Mouse (Mus musculus): Measurements from ENCODE around the gene Col16a1. TPM values are rescaled to one million over a fixed set of nuclear protein-coding genes. Genes with fewer than 3 reads are reported as not detected.

Gene Col16a1
- polyA plus RNA-seq (2014; fragmentation: Nextera tagmentation; extraction: Ambion mirVana): 5.6 and 8.9 TPM in 2 replicates

- peak; percentile 80 for ATAC-seq (replicated peaks; ENCODE audit: insufficient number of reproducible peaks, low FRiP score, low TSS enrichment, low read depth)
- Histone ChIP-seq H3K4me3 (ENCODE audit: low read depth, low read length) (peak within 1 kb of the TSS; percentile 41), H3K36me3 (replicated peaks; ENCODE audit: control insufficient read depth, insufficient read depth, low read depth, low read length) (no peaks in the 10 kb centered on the region), H3K27me3 (ENCODE audit: control insufficient read depth, insufficient read depth, low read length) (no peaks in the 10 kb centered on the region), H3K27ac (replicated peaks; ENCODE audit: low read depth, low read length) (peak within 1 kb of the TSS; percentile 90), H3K9me3 (replicated peaks; ENCODE audit: control insufficient read depth, low read length) (no peaks in the 10 kb centered on the region), H3K9ac (replicated peaks; ENCODE audit: low read length) (peak within 1 kb of the TSS; percentile 73), H3K4me1 (ENCODE audit: control insufficient read depth, insufficient read depth, low read length) (peaks cover 7% of the 10 kb centered on the region), H3K4me2 (ENCODE audit: low read depth, low read length) (peak within 1 kb of the TSS; percentile 91)
- peak; percentile 94 for DNase-seq (ENCODE audit: low spot score)
- 2% methylated on average over 43 of the region's 46 CpGs for WGBS
These were observed at the start of gene Col16a1 for GRCm38 (mm10) chr4:130047331-130048202. Col16a1 (plus strand) TSS chr4:130047840.

DNA sequence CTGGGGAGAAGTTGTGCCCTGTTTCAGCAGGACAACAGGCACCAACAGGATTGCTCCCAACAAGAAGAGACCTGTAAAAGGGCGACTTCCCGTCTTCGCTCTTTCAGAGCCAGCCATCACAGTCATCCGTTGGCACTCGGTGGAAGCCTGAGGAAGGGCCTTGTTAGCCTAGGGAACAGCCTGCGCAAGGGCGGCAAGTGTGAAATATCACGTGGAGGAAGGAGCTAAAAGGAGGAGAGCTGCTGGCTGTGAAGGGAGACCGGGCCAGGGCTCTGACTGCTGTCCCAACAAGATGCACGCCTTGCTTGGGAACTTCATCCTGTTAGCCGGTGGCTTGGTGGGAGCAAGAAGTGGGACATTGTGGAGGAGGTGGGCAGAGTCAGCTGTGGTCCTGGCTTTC is 49.5 kb upstream of the Col16a1 start:
- Histone ChIP-seq H3K4me1 (ENCODE audit: control insufficient read depth, insufficient read depth, low read length) (no peaks in the 10 kb centered on the region; the same call in 1 of the 2 replicates), H3K36me3 (replicated peaks; ENCODE audit: control insufficient read depth, insufficient read depth, low read depth, low read length) (no peaks in the 10 kb centered on the region), H3K4me2 (ENCODE audit: low read depth, low read length) (no peak overlapping the region), H3K27ac (replicated peaks; ENCODE audit: low read depth, low read length) (no peak overlapping the region), H3K4me3 (ENCODE audit: low read depth, low read length) (no peak overlapping the region), H3K9ac (replicated peaks; ENCODE audit: low read length) (no peak overlapping the region), H3K9me3 (replicated peaks; ENCODE audit: control insufficient read depth, low read length) (no peaks in the 10 kb centered on the region), H3K27me3 (ENCODE audit: control insufficient read depth, insufficient read depth, low read length) (no peaks in the 10 kb centered on the region)
- no peak for DNase-seq (ENCODE audit: low spot score)
- WGBS: 62% methylated on average over 11 of the region's 11 CpGs
- ATAC-seq (replicated peaks; ENCODE audit: insufficient number of reproducible peaks, low FRiP score, low TSS enrichment, low read depth): no peak

DNA sequence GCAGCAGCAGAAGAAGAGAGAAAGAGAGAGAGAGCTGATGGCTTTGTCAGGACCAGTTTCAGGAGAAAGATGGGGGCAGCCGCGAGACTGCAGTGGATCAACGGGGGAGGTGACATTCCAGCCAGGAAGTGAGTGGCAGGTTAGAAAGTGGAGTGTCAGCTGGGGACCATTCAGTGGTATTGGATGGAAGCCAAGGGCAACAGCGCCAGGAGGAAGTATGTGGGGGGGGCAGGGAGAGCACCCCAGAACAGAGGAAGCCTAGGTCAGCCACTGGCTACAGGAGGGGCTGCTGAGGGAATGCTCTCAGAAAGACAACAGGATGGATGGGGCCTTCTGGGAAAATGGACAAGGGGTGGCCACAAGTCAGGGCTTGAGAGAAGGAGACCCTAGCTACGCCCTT is 45.9 kb upstream of the Col16a1 start:
- ATAC-seq (replicated peaks; ENCODE audit: insufficient number of reproducible peaks, low FRiP score, low TSS enrichment, low read depth) (no peak), DNase-seq (ENCODE audit: low spot score) (no peak)
- H3K4me1 ChIP-seq (ENCODE audit: control insufficient read depth, insufficient read depth, low read length): no peaks in the 10 kb centered on the region; the same call in 1 of the 2 replicates
- H3K36me3 ChIP-seq (replicated peaks; ENCODE audit: control insufficient read depth, insufficient read depth, low read depth, low read length): no peaks in the 10 kb centered on the region
- 59% methylated on average over 5 of the region's 5 CpGs for WGBS
- no peaks in the 10 kb centered on the region for H3K9me3 ChIP-seq (replicated peaks; ENCODE audit: control insufficient read depth, low read length)
- no peak overlapping the region for H3K4me3 ChIP-seq (ENCODE audit: low read depth, low read length)
- no peak overlapping the region for H3K4me2 ChIP-seq (ENCODE audit: low read depth, low read length)
- H3K27me3 ChIP-seq (ENCODE audit: control insufficient read depth, insufficient read depth, low read length): no peaks in the 10 kb centered on the region; the same call in 1 of the 2 replicates
- H3K27ac ChIP-seq (replicated peaks; ENCODE audit: low read depth, low read length): no peak overlapping the region
- no peak overlapping the region for H3K9ac ChIP-seq (replicated peaks; ENCODE audit: low read length)

DNA sequence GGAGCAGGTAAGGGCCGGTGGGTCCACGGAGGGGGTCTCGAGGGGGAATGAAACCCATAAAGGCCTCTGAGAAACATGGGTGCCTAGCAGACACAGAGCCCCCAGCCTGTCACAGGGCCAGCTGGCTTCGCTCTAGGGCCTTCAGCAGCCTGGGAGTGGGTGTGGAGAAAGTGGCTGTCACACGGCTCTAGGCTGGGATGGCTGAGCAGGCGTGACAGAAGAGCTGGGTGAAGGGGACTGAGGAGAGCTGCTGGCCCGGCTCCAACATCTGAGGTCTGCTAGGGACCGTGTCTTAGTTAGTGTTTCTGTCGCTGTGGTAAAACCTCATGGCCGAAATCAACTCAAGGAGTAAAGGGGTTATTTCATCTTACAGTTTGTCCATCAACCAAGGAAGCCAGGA is 45.5 kb upstream of the Col16a1 start:
- no peak overlapping the region for H3K27ac ChIP-seq (replicated peaks; ENCODE audit: low read depth, low read length)
- no peak overlapping the region for H3K4me2 ChIP-seq (ENCODE audit: low read depth, low read length)
- H3K4me3 ChIP-seq (ENCODE audit: low read depth, low read length): no peak overlapping the region
- no peak overlapping the region for H3K9ac ChIP-seq (replicated peaks; ENCODE audit: low read length)
- ATAC-seq (replicated peaks; ENCODE audit: insufficient number of reproducible peaks, low FRiP score, low TSS enrichment, low read depth): no peak
- WGBS: 80% methylated on average over 10 of the region's 10 CpGs
- no peaks in the 10 kb centered on the region for H3K9me3 ChIP-seq (replicated peaks; ENCODE audit: control insufficient read depth, low read length)
- no peaks in the 10 kb centered on the region for H3K36me3 ChIP-seq (replicated peaks; ENCODE audit: control insufficient read depth, insufficient read depth, low read depth, low read length)
- no peaks in the 10 kb centered on the region; the same call in 1 of the 2 replicates for H3K4me1 ChIP-seq (ENCODE audit: control insufficient read depth, insufficient read depth, low read length)
- no peak for DNase-seq (ENCODE audit: low spot score)
- peaks cover 4% of the 10 kb centered on the region for H3K27me3 ChIP-seq (ENCODE audit: control insufficient read depth, insufficient read depth, low read length)

- Histone ChIP-seq H3K27ac (replicated peaks; ENCODE audit: low read depth, low read length) (no peak overlapping the region), H3K4me1 (ENCODE audit: control insufficient read depth, insufficient read depth, low read length) (no peaks in the 10 kb centered on the region; the same call in 1 of the 2 replicates), H3K9ac (replicated peaks; ENCODE audit: low read length) (no peak overlapping the region), H3K9me3 (replicated peaks; ENCODE audit: control insufficient read depth, low read length) (no peaks in the 10 kb centered on the region), H3K4me2 (ENCODE audit: low read depth, low read length) (no peak overlapping the region), H3K36me3 (replicated peaks; ENCODE audit: control insufficient read depth, insufficient read depth, low read depth, low read length) (no peaks in the 10 kb centered on the region), H3K27me3 (ENCODE audit: control insufficient read depth, insufficient read depth, low read length) (peaks cover 10% of the 10 kb centered on the region), H3K4me3 (ENCODE audit: low read depth, low read length) (no peak overlapping the region)
- peak; percentile 41 for DNase-seq (ENCODE audit: low spot score)
- no peak for ATAC-seq (replicated peaks; ENCODE audit: insufficient number of reproducible peaks, low FRiP score, low TSS enrichment, low read depth)
- WGBS: 51% methylated on average over 9 of the region's 9 CpGs
These were observed 42.0 kb upstream of the Col16a1 start for GRCm38 (mm10) chr4:130005593-130005992.

- Histone ChIP-seq H3K27ac (replicated peaks; ENCODE audit: low read depth, low read length) (no peak overlapping the region), H3K4me2 (ENCODE audit: low read depth, low read length) (peak overlapping the region; percentile 42), H3K9me3 (replicated peaks; ENCODE audit: control insufficient read depth, low read length) (no peaks in the 10 kb centered on the region), H3K4me1 (ENCODE audit: control insufficient read depth, insufficient read depth, low read length) (no peaks in the 10 kb centered on the region; the same call in 1 of the 2 replicates), H3K4me3 (ENCODE audit: low read depth, low read length) (peak overlapping the region; percentile 23; the same call in 1 of the 2 replicates), H3K27me3 (ENCODE audit: control insufficient read depth, insufficient read depth, low read length) (peaks cover 10% of the 10 kb centered on the region), H3K36me3 (replicated peaks; ENCODE audit: control insufficient read depth, insufficient read depth, low read depth, low read length) (no peaks in the 10 kb centered on the region), H3K9ac (replicated peaks; ENCODE audit: low read length) (peak overlapping the region; percentile 41)
- DNase-seq (ENCODE audit: low spot score) (peak; percentile 42), ATAC-seq (replicated peaks; ENCODE audit: insufficient number of reproducible peaks, low FRiP score, low TSS enrichment, low read depth) (no peak)
- WGBS: 17% methylated on average over 20 of the region's 25 CpGs
These were observed 41.1 kb upstream of the Col16a1 start for GRCm38 (mm10) chr4:130006533-130006932.

DNA sequence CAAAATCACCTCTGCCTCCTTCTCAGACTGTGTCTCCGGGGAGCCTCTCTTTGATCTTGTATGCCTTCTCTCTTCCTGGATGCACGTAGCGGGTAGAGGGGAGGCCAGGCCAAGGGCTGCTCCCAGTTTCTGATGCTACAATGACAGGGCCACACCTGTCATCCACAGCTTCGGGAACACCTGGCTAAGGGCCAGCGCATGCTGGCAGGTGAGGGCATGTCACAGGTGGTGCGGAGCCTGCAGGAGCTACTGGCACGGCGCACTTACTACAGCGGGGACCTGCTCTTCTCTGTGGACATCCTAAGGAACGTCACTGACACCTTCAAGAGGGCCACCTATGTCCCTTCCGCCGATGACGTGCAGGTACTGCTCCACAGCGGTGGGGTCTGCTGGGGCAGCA is 38.6 kb upstream of the Col16a1 start:
- ATAC-seq (replicated peaks; ENCODE audit: insufficient number of reproducible peaks, low FRiP score, low TSS enrichment, low read depth) (no peak), DNase-seq (ENCODE audit: low spot score) (no peak)
- Histone ChIP-seq H3K4me2 (ENCODE audit: low read depth, low read length) (no peak overlapping the region), H3K36me3 (replicated peaks; ENCODE audit: control insufficient read depth, insufficient read depth, low read depth, low read length) (no peaks in the 10 kb centered on the region), H3K27ac (replicated peaks; ENCODE audit: low read depth, low read length) (no peak overlapping the region), H3K9me3 (replicated peaks; ENCODE audit: control insufficient read depth, low read length) (no peaks in the 10 kb centered on the region), H3K4me3 (ENCODE audit: low read depth, low read length) (no peak overlapping the region), H3K27me3 (ENCODE audit: control insufficient read depth, insufficient read depth, low read length) (peaks cover 10% of the 10 kb centered on the region), H3K9ac (replicated peaks; ENCODE audit: low read length) (no peak overlapping the region), H3K4me1 (ENCODE audit: control insufficient read depth, insufficient read depth, low read length) (no peaks in the 10 kb centered on the region)
- 72% methylated on average over 14 of the region's 14 CpGs for WGBS

DNA sequence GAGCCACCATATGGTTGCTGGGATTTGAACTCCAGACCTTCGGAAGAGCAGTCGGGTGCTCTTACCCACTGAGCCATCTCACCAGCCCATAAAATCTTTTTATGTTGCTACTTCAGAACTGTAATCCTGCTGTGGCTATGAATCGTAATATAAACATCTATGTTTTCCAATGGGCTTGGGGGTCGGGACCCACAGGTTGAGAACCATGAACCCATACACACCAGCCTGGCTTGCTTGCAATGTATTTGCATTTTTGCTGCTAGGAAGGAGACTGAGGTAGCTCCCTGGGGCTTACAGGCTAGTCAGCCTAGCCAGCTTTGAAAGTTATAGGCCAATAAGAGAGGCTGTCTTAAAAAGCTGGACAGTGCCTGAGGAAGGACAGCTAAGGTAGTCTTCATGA is 36.9 kb upstream of the Col16a1 start:
- Histone ChIP-seq H3K4me1 (ENCODE audit: control insufficient read depth, insufficient read depth, low read length) (peaks cover 3% of the 10 kb centered on the region; the same call in 1 of the 2 replicates), H3K27ac (replicated peaks; ENCODE audit: low read depth, low read length) (no peak overlapping the region), H3K9me3 (replicated peaks; ENCODE audit: control insufficient read depth, low read length) (no peaks in the 10 kb centered on the region), H3K36me3 (replicated peaks; ENCODE audit: control insufficient read depth, insufficient read depth, low read depth, low read length) (no peaks in the 10 kb centered on the region), H3K27me3 (ENCODE audit: control insufficient read depth, insufficient read depth, low read length) (peaks cover 12% of the 10 kb centered on the region), H3K9ac (replicated peaks; ENCODE audit: low read length) (no peak overlapping the region), H3K4me3 (ENCODE audit: low read depth, low read length) (no peak overlapping the region), H3K4me2 (ENCODE audit: low read depth, low read length) (no peak overlapping the region)
- no peak for DNase-seq (ENCODE audit: low spot score)
- 89% methylated on average over 4 of the region's 4 CpGs for WGBS
- ATAC-seq (replicated peaks; ENCODE audit: insufficient number of reproducible peaks, low FRiP score, low TSS enrichment, low read depth): no peak

All from embryonic facial prominence, embryonic 11.5 days (tissue).